Mouse (Mus musculus) liver, embryonic 14.5 days (tissue): ENCODE results near the gene Dppa5a. TPM values are rescaled to one million over a fixed set of nuclear protein-coding genes. Genes with fewer than 3 reads are reported as not detected.

Source experiments
- ATAC-seq: fragments of 200-750 bp; cut with Nextera tagmentation; 2 replicates; pipeline ENCODE4 v1.8.0; 2017; ENCODE audit warnings: moderate number of reproducible peaks, mild to moderate bottlenecking, moderate library complexity; ENCODE audit not compliant: insufficient read depth
- DNase-seq, 3 experiments: peaks; one replicate each; pipeline ENCODE4 v3.0.0-alpha.2; 2012 to 2013; ENCODE audit warnings: low read depth in 3 of 3, low spot score in 3 of 3
- H3K27ac ChIP-seq: fragments of 300-500 bp; sonication (generic); 2 replicates; pipeline ENCODE4 v1.5.1; 2014; ENCODE audit warnings: moderate library complexity, mild to moderate bottlenecking, control low read depth, inconsistent platforms
- H3K27me3 ChIP-seq: fragments of 300-500 bp; sonication (generic); 2 replicates; pipeline ENCODE4 v1.6.1; 2014; ENCODE audit warnings: mild to moderate bottlenecking, low read length, moderate library complexity; ENCODE audit not compliant: control insufficient read depth, insufficient read depth
- H3K36me3 ChIP-seq: fragments of 300-500 bp; sonication (generic); replicated peaks from 2 replicates; pipeline ENCODE4 v1.6.1; 2014; ENCODE audit warnings: low read depth; ENCODE audit not compliant: control insufficient read depth, insufficient read depth
- H3K4me1 ChIP-seq, 2 experiments: fragments of 200-500 bp in 1 of 2; fragments of 300-500 bp in 1 of 2; sonication (generic) in 1 of 2; replicated peaks; 2 replicates each; pipeline ENCODE4 v1.6.1; 2012 to 2014; ENCODE audit warnings: antibody characterized with exemption in 1 of 2, inconsistent platforms in 1 of 2, low read length in 1 of 2; ENCODE audit not compliant: control insufficient read depth in 2 of 2, insufficient read depth in 2 of 2
- H3K4me2 ChIP-seq: fragments of 300-500 bp; sonication (generic); 2 replicates; pipeline ENCODE4 v1.6.1; 2014; ENCODE audit warnings: low read depth, mild to moderate bottlenecking, control low read depth, moderate library complexity
- H3K4me3 ChIP-seq, 2 experiments: fragments of 200-500 bp in 1 of 2; fragments of 300-500 bp in 1 of 2; sonication (generic) in 1 of 2; 2 replicates each; pipeline ENCODE4 v1.5.1; 2012 to 2014; ENCODE audit warnings: low read depth in 2 of 2, low read length in 2 of 2, mild to moderate bottlenecking in 2 of 2, control low read depth in 1 of 2, inconsistent platforms in 1 of 2, moderate library complexity in 1 of 2; ENCODE audit not compliant: insufficient read depth in 1 of 2
- H3K9ac ChIP-seq: fragments of 300-500 bp; sonication (generic); replicated peaks from 2 replicates; pipeline ENCODE4 v1.6.1; 2014; ENCODE audit warnings: mild to moderate bottlenecking, control low read depth, moderate library complexity
- H3K9me3 ChIP-seq: fragments of 300-500 bp; sonication (generic); 2 replicates; pipeline ENCODE4 v1.6.1; 2016; ENCODE audit warnings: low read length, mixed read lengths; ENCODE audit not compliant: control insufficient read depth
- CTCF ChIP-seq: IDR thresholded peaks from 2 replicates; pipeline ENCODE4 v1.5.1; 2016; ENCODE audit warnings: antibody characterized with exemption, low read depth, control low read depth
- EP300 ChIP-seq: IDR thresholded peaks from 2 replicates; pipeline ENCODE4 v1.6.1; 2016; ENCODE audit warnings: antibody characterized with exemption, low read depth
- WGBS: fragments of 180-500 bp; shearing (Covaris S2); extraction: QIAGEN DNeasy Blood & Tissue Kit; methylation state at CpG from one replicate; pipeline ENCODE4 v1.1.7; 2014; ENCODE audit not compliant: insufficient replicate concordance; 5-methylcytosine and 5-hydroxymethylcytosine counted together
- polyA plus RNA-seq, 2 experiments: library from polyadenylated mRNA; depleted of rRNA in 1 of 2; stranded (reverse) in 1 of 2; unstranded in 1 of 2; fragments of >200 nt; fragmentation: Nextera tagmentation in 1 of 2; extraction: Ambion mirVana in 1 of 2; gene quantifications; 2 replicates each; pipeline versions ENCODE4 v1.2.1 to v1.2.3; 2012 to 2014

The Dppa5a gene
- polyA plus RNA-seq, 2 experiments: not detected

DNA sequence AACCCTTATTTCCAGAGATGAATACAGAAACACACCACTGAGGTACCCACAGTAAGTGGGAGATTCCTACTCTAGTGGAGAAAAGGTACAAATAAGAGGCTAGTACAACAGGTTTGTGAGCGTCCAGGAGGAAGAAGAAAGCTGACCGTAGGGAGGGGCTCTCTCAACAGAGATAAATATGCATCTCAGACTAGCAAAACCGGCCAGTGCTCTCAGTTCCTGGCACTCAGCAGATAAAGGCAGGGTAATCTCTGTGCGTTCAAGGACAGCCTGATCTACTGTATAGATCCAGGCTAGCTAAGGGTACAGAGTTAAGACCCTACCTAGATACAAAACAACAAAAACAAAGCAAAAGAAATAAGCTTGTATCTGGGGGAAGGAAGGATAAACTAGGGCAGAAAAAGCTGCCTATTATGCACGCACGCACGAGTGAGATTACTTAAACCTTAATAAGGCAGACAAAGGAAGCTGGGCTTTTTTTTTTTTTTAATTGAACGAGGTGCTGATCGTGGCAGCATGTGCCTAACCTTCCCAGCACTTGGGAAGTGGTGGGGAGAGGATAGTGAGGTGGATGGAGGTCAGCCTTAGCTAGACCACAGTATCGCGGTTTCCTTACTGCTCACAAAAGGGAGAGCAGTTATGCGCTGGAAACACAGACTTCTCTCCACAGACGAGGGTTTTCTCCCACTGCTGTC, 2.0 kb downstream of the Dppa5a start:
- Histone ChIP-seq H3K36me3 (no peaks in the 10 kb centered on the region), H3K4me2 (no peak overlapping the region), H3K9ac (no peak overlapping the region), H3K9me3 (no peaks in the 10 kb centered on the region), H3K4me3 (no peak overlapping the region), H3K27ac (no peak overlapping the region), H3K27me3 (no peaks in the 10 kb centered on the region), H3K4me1 (no peaks in the 10 kb centered on the region)
- TF ChIP-seq EP300 (no peak), CTCF (no peak)
- DNase-seq (no peak), ATAC-seq (no peak)
- 42% methylated on average over 13 of the region's 13 CpGs for WGBS

DNA sequence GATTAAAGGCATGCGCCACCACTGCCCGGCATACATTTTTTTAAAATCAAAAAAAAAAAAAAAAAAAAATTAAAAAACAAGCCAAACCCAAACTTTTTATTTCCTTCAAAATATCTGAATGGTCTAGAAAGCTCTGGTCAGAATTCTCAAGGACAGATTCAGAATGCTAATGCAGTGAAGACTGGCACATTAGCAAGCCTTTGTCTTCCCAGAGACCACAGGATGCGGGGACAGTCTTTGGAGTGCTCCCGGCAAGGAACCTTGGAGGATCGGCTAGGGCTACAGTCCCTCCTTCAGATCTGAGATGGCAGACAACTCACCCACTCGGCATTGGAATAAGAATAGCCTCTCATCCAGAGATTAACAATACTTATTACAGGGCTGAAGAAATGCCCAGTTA, 3.3 kb downstream of the Dppa5a start:
- no peaks in the 10 kb centered on the region for H3K36me3 ChIP-seq
- H3K9ac ChIP-seq: no peak overlapping the region
- ATAC-seq: no peak
- H3K4me3 ChIP-seq: no peak overlapping the region
- no peaks in the 10 kb centered on the region for H3K4me1 ChIP-seq
- WGBS: 76% methylated on average over 6 of the region's 6 CpGs
- H3K4me2 ChIP-seq: no peak overlapping the region
- TF ChIP-seq EP300: no peak
- no peak for TF ChIP-seq CTCF
- no peaks in the 10 kb centered on the region for H3K27me3 ChIP-seq
- no peak overlapping the region for H3K27ac ChIP-seq
- DNase-seq: no peak
- no peaks in the 10 kb centered on the region for H3K9me3 ChIP-seq

GRCm38 (mm10) chr9:78363374-78363773, 4.6 kb downstream of the Dppa5a start:
- H3K9me3 ChIP-seq: no peaks in the 10 kb centered on the region
- H3K27ac ChIP-seq: no peak overlapping the region
- no peaks in the 10 kb centered on the region for H3K27me3 ChIP-seq
- H3K4me1 ChIP-seq: no peaks in the 10 kb centered on the region
- no peaks in the 10 kb centered on the region for H3K36me3 ChIP-seq
- TF ChIP-seq CTCF: no peak
- no peak for TF ChIP-seq EP300
- no peak for DNase-seq
- no peak overlapping the region for H3K4me2 ChIP-seq
- H3K9ac ChIP-seq: no peak overlapping the region
- no peak for ATAC-seq
- 16% methylated on average over 6 of the region's 6 CpGs for WGBS
- H3K4me3 ChIP-seq: no peak overlapping the region

GRCm38 (mm10) chr9:78360484-78360872, 7.5 kb downstream of the Dppa5a start:
- Histone ChIP-seq H3K27me3 (no peaks in the 10 kb centered on the region), H3K36me3 (no peaks in the 10 kb centered on the region), H3K4me3 (no peak overlapping the region), H3K27ac (no peak overlapping the region), H3K9ac (no peak overlapping the region), H3K4me2 (no peak overlapping the region), H3K9me3 (no peaks in the 10 kb centered on the region), H3K4me1 (no peaks in the 10 kb centered on the region)
- 40% methylated on average over 2 of the region's 2 CpGs for WGBS
- no peak for ATAC-seq
- TF ChIP-seq CTCF: no peak
- no peak for TF ChIP-seq EP300
- no peak for DNase-seq

GRCm38 (mm10) chr9:78359750-78360483, 8.1 kb downstream of the Dppa5a start:
- Histone ChIP-seq H3K4me3 (no peak overlapping the region), H3K9me3 (no peaks in the 10 kb centered on the region), H3K27me3 (no peaks in the 10 kb centered on the region), H3K4me1 (no peaks in the 10 kb centered on the region), H3K36me3 (no peaks in the 10 kb centered on the region), H3K9ac (no peak overlapping the region), H3K27ac (no peak overlapping the region), H3K4me2 (no peak overlapping the region)
- TF ChIP-seq EP300: no peak
- no peak for TF ChIP-seq CTCF
- ATAC-seq (no peak), DNase-seq (no peak)
- WGBS: 59% methylated on average over 6 of the region's 6 CpGs
